Mouse (Mus musculus) forebrain, embryonic 10.5 days (tissue): ENCODE data around the gene Gm19345. TPM values are rescaled to one million over a fixed set of nuclear protein-coding genes. Genes with fewer than 3 reads are reported as not detected.

ENCODE experiments used
- polyA plus RNA-seq: library from polyadenylated mRNA; unstranded; fragments of >200 nt; fragmentation: Nextera tagmentation; extraction: Ambion mirVana; gene quantifications from 2 replicates; pipeline ENCODE4 v1.2.1, GENCODE M21; 2016

Gm19345 gene
- polyA plus RNA-seq, 1 experiment from 2014 or later = not detected

Other genes with a start within 250 kb of the Gm19345 start
- 53.6 and 54.0 TPM in 2 replicates for gene Clasrp, start 247.5 kb upstream of the Gm19345 start, polyA plus RNA-seq
- 3.0 TPM in 2 replicates for gene Relb, start 222.6 kb upstream of the Gm19345 start, polyA plus RNA-seq
- gene Clptm1, start 187.0 kb upstream of the Gm19345 start, polyA plus RNA-seq = 70.6 and 75.6 TPM in 2 replicates
- gene Apoc2, start 174.1 kb upstream of the Gm19345 start, polyA plus RNA-seq = 0.39 TPM in 1 of 2 replicates, not detected in the other
- gene Gm44805, start 170.6 kb upstream of the Gm19345 start, polyA plus RNA-seq = not detected in 2 replicates
- not detected in 2 replicates for gene Apoc4, start 170.5 kb upstream of the Gm19345 start, polyA plus RNA-seq
- 2.3 TPM in 2 replicates for gene Apoc1, start 159.3 kb upstream of the Gm19345 start, polyA plus RNA-seq
- gene Apoe, start 152.8 kb upstream of the Gm19345 start, polyA plus RNA-seq = 140 and 154 TPM in 2 replicates
- 187 and 205 TPM in 2 replicates for gene Tomm40, start 136.6 kb upstream of the Gm19345 start, polyA plus RNA-seq
- gene Nectin2, start 101.5 kb upstream of the Gm19345 start, polyA plus RNA-seq = 84.2 and 97.3 TPM in 2 replicates
- gene Bcam, start 81.0 kb upstream of the Gm19345 start, polyA plus RNA-seq = 33.1 and 37.3 TPM in 2 replicates
- 0.53 and 1.2 TPM in 2 replicates for gene Cblc, start 55.2 kb upstream of the Gm19345 start, polyA plus RNA-seq
- 0.91 and 1.4 TPM in 2 replicates for gene Bcl3, start 29.2 kb upstream of the Gm19345 start, polyA plus RNA-seq
- gene Ceacam16, start 9.3 kb downstream of the Gm19345 start, polyA plus RNA-seq = not detected in 2 replicates
- not detected in 2 replicates for gene Ceacam19, start 36.0 kb downstream of the Gm19345 start, polyA plus RNA-seq
- gene Pvr, start 69.2 kb downstream of the Gm19345 start, polyA plus RNA-seq = 4.7 and 4.8 TPM in 2 replicates
- gene Igsf23, start 98.8 kb downstream of the Gm19345 start, polyA plus RNA-seq = 0.11 TPM in 1 of 2 replicates, not detected in the other
- gene Ceacam20, start 113.4 kb downstream of the Gm19345 start, polyA plus RNA-seq = not detected in 2 replicates
- not detected in 2 replicates for gene Nlrp9b, start 139.5 kb downstream of the Gm19345 start, polyA plus RNA-seq
- not detected in 2 replicates for gene Vmn1r91, start 247.7 kb downstream of the Gm19345 start, polyA plus RNA-seq